Mouse (Mus musculus) ovary, postnatal 36 days (tissue): Measurements from ENCODE around the gene Zbtb20.

Experiments used
- DNase-seq: peaks from one replicate; pipeline ENCODE4 v3.0.0; 2022; ENCODE audit warnings: low spot score, mixed read lengths

Gene Zbtb20

GRCm38 (mm10) chr16:43489984-43490383 is 614.3 kb downstream of the Zbtb20 start:
- DNase-seq: no peak

DNA sequence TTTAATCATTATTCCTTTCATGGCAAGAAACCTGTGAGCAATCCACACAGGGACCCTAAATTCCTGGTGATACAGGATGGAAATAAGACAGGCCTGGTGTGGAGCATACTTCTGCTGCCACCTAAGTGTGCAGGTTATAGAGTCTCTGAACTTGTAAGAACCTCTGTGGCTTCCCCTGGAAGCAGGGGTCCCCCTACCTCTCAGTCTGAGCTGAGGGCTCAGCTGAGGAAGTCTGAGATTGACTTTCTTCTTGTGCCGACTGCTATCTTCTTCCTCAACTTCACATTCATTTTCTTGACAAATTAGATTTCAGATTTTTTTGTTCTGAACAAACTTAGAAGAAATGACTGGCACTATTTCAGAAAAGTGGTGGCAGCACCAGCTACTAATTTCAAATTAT is 617.2 kb downstream of the Zbtb20 start:
- no peak for DNase-seq

- no peak for DNase-seq
These were observed 618.1 kb downstream of the Zbtb20 start for GRCm38 (mm10) chr16:43493596-43494385.

GRCm38 (mm10) chr16:43495175-43495818 is 619.6 kb downstream of the Zbtb20 start:
- DNase-seq: no peak

DNA sequence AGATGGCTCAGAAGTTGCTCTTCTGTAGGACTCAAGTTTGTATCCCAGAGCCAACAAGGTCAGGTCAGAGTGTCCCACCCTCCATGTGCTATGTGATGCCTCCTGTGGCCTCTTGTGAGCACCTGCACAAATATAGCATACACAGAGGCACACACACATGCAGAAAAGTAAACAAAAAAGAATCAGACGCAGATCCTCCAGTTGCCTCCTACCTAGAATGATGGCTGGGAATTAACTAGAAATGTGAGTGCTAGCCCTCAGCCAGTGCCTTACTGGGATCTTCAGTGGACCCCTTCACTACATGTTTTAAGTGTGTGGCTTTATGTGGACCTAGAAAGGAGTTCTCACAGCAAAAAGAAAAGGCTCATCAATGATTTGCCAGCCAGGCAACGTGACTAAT is 621.4 kb downstream of the Zbtb20 start:
- DNase-seq: no peak

GRCm38 (mm10) chr16:43500132-43500853 is 624.6 kb downstream of the Zbtb20 start:
- no peak for DNase-seq

- DNase-seq: no peak
These were observed 625.6 kb downstream of the Zbtb20 start for GRCm38 (mm10) chr16:43501284-43501683.

DNA sequence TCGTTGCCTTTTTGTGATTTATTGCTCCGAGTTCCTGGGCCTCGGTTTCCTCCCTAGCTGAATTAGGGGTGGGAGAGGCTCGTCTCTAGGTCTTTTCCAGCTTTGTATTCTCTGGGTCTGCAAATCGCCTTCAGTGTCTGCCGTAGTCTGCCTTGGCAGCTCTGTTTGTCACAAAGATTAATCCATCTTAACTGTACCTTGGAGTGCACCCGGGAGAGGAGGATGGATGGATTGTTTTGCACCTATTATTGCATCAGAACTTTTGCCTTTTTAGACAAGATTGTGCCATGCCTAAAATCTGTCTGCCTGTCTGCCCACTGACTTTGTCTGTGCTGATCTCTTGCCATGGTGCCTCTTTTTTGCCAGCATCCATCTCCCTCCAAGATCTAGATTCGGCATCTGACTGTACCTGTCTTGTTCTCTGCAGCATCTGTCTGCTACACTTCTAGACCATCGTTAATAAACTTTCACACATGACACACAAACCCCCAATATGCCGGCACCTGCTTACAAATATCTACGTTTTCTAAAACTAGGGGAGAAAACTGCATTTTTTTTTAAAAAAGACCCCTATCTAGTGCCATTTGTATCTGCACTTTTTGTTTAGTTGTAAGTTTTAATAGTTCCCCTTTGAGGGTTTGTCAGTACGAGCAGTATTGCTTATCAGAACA is 626.8 kb downstream of the Zbtb20 start:
- no peak for DNase-seq

DNA sequence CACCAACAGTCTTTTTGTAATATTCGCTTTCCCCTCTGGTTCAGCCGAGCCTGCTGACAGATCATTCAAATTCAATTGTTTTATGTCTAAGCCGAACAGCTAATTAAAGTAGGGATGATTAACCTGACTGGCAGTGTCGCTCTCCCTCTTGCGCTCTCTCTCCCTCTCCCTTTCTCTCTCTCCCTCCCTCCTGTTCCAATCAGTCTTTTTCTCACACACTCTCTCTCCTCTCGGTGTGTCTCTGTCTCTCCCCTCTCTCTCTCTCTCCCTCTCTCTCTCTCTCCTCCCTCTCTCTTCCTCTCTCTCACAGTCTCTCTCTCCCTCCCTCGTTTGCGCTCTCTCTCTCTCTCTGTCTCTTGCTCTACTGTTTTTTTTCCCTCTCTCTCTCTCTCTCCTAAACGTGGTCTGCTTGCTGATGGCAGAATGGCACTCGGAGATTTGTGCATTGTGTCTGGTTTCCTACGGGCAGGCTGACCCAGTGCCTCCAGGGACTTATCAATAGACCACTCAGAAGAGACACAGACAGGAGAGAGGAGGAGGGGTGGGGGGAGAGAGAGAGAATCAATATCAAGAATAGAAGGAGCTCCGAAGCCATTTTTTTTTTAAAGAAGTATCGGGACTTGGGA is 627.4 kb downstream of the Zbtb20 start:
- DNase-seq: peak; percentile 40

- DNase-seq: no peak
These were observed 627.9 kb downstream of the Zbtb20 start for GRCm38 (mm10) chr16:43503636-43504010.

DNA sequence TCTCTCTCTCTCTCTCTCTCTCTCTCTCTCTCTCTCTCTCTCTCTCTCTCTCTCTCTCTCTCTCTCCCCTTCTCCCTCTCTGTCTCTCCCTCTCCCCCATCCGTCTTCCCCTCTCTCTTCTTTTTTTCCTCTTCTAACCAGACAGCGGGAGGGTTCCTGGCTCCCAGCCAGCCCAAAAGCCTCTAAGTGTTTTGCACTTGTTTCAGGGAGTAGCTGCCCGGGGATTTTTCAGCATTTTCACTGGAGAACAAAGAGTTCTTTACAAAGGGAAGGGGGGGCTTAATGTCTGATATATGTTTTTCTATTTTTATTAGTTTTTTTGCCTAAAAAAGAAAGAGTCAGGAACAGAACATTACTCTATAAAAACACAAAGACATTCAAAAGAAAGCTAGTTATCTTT is 628.5 kb downstream of the Zbtb20 start:
- DNase-seq: peak; percentile 83

DNA sequence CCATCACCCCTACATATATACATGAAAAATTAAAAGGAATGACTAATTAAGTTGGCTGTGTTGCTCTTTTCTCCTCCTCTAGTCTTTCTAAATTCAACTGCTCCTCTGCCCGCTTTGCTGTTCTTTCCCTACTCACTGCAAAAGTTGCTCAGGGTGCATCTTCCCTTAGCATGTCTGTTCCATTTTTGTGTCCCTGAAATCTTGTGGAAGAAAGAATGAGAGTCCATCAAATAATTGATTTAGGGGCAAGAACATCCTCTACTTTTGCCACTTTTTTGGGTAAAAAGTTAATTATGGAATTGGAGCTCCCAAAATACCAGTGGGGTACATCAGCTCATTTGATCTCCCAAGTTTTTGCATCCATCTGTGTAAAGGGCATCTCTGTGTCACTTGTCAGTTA is 628.9 kb downstream of the Zbtb20 start:
- no peak for DNase-seq

DNA sequence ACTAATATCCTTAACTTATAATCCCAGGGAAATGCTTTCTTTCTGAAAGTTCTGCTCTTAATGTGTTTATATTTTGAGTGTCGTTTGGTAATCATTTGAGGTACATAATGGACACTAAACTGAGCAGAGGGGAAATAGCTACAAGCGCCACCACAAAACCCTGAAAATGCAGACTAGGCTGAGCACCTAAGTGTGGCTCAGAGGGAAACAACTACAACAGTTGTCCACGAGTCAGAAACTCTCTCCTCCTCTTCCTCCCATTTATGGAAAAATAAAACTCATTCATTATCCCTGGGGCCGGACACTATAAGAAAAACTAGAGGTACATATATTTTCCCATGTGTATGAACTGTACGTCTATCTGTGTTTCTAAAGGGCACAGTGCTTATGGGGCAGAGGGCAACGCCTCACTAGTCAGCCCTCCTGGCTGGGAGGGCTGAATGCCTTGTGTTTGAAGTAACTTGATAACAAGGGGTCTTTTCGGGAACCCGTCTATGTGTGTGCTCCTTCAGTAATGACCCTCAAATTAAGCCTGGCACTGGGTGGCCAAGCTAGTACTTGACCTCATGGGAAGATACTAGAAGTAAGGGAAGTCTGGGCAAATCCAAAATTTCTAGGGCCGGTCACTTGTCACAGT is 629.8 kb downstream of the Zbtb20 start:
- DNase-seq: no peak

GRCm38 (mm10) chr16:43506189-43506751 is 630.6 kb downstream of the Zbtb20 start:
- no peak for DNase-seq

DNA sequence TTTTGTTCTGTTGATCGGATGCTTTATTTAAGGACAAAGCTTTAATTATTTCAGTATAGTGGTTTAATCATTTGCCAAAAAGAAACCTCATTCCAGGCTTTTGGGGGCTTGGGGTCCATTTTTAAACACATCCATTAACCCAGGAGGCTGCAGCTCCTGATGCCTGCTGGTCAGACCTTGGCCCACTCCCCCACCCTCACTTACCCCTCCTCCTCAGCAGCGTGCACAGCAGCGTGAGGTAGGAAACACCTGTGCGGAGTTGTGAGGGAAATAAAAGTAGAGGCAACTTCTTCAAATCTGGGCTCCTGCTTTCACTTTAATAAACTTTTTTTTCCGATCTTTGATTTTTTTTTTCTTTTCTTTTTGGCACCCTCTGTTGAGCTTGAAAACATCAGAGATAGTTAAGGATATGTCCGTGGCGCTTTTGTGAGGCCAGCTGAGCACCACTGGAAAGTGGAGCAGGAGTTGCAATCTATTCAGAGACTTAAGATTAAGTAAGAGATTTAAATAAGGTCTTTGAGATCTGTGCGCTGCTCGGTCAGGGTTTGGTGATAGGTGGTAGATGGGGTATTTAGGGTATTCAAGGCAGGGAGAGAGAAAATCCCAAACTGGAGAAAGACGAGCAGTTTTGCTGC is 631.2 kb downstream of the Zbtb20 start:
- DNase-seq: no peak

- DNase-seq: no peak
These were observed 632.7 kb downstream of the Zbtb20 start for GRCm38 (mm10) chr16:43508166-43508998.

DNA sequence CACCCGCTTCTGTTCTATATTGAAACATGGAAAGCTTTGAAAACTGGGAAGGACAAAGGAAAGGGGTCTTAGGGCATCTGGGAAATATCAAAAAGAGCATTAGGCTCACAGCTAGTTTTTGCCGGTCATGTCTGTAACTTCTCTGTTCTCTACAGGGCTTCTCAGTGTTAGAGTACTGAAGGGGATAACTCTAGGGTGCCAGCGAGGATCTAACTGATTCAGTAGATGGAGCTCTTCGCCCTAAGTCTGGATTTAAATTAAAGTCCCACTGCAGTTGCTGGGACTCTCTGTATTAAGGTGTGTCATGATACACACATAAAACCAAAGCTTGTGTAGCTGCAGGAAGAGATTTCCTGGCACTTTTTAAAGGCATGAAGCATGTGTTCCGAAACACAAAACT is 634.8 kb downstream of the Zbtb20 start:
- DNase-seq: no peak

DNA sequence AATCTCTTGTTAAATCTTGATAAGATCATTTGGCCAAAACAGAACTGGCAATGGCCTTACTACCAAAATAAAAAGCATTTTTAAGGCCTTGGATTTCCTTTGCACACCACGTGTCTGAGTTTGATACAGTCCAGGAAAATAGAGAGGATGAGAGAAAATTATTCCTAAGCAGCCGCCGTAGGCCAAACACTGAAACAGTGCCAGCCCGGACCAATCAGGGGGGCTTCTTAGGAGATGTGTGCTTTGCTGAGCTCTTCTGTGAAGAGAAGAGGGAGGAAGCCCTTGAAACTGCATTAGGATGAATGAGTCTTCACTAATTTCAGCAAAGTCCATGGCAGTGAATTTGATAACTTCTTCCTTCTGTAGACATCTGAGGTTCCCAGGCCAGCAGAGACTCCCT is 635.9 kb downstream of the Zbtb20 start:
- no peak for DNase-seq

DNA sequence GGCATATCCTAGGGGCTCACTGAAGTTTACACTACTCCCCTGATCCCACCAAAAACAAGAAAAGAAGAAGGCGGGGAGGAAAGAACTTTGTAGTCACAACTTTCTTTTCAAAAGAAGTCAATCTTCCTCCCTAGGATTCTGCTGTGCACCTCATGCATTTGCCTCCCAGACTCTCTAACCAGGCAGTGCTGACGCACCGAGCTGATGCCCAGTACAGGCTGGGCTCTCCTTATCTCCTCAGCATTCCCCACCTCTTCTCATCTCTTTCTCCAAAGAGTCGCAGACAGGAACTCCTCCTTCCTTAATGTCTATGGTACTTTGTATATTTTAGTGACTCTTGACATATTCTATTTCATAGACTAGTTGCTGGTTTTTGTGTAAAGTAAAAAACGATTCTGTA is 638.3 kb downstream of the Zbtb20 start:
- DNase-seq: no peak

DNA sequence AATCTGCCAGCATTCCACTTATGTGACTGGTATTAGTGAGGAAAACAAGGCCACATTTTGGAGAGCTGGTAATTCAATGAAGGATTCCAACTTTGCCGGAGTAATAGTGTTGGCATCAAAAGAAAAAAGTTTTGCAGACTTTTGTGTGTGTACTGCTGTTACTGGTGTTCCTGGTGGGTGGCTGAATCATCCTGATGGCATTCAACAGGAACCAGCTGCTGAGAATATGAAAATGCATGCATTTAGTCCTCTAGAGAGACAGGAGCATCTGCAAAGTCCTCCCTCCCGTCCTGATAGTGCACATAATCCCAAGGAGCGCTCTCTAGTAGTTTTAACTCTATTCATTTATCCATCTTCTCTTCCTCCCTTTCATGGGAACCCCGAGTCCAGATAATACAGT is 639.9 kb downstream of the Zbtb20 start:
- no peak for DNase-seq
